Mouse (Mus musculus): ENCODE measurements around the gene Chek2. TPM values are rescaled to one million over a fixed set of nuclear protein-coding genes. Genes with fewer than 3 reads are reported as not detected.

Gene Chek2
- 3.2 TPM for polyA plus RNA-seq (2014; fragmentation: Illumina TruSeq; extraction: RNeasy Lipid Tissue Mini Kit (QIAGEN cat#74804); ENCODE audit: insufficient read depth, low read depth, low replicate concordance)

GRCm38 (mm10) chr5:110839678-110840365 lies at the start of gene Chek2, which contains the start of gene Hscb:
Chek2 (plus strand) TSS chr5:110839979.
Hscb (minus strand) TSS chr5:110839777.

GRCm38 (mm10) chr5:110809667-110810325 lies 30.0 kb upstream of the Chek2 start, which contains the start of gene Ulk1:
Ulk1 (minus strand) TSS chr5:110810097.

GRCm38 (mm10) chr5:110879584-110880374 lies 40.0 kb downstream of the Chek2 start, which contains the start of gene Ttc28:
Ttc28 (plus strand) TSS chr5:110879803.

Other genes starting within 250 kb of the Chek2 start
- 8.3 TPM for gene Noc4l, start 186.6 kb upstream of the Chek2 start, polyA plus RNA-seq (2014; fragmentation: Illumina TruSeq; extraction: RNeasy Lipid Tissue Mini Kit (QIAGEN cat#74804); ENCODE audit: insufficient read depth, low read depth, low replicate concordance)
- gene Ddx51, start 186.5 kb upstream of the Chek2 start, polyA plus RNA-seq (2014; fragmentation: Illumina TruSeq; extraction: RNeasy Lipid Tissue Mini Kit (QIAGEN cat#74804); ENCODE audit: insufficient read depth, low read depth, low replicate concordance), result 10.1 TPM
- gene Ep400, start 69.3 kb upstream of the Chek2 start, polyA plus RNA-seq (2014; fragmentation: Illumina TruSeq; extraction: RNeasy Lipid Tissue Mini Kit (QIAGEN cat#74804); ENCODE audit: insufficient read depth, low read depth, low replicate concordance), result 6.2 TPM
- gene Pus1, start 59.3 kb upstream of the Chek2 start, polyA plus RNA-seq (2014; fragmentation: Illumina TruSeq; extraction: RNeasy Lipid Tissue Mini Kit (QIAGEN cat#74804); ENCODE audit: insufficient read depth, low read depth, low replicate concordance), result 12.2 TPM
- gene Ulk1, start 29.9 kb upstream of the Chek2 start, polyA plus RNA-seq (2014; fragmentation: Illumina TruSeq; extraction: RNeasy Lipid Tissue Mini Kit (QIAGEN cat#74804); ENCODE audit: insufficient read depth, low read depth, low replicate concordance), result 11.7 TPM
- gene Hscb, start 202 bp upstream of the Chek2 start, polyA plus RNA-seq (2014; fragmentation: Illumina TruSeq; extraction: RNeasy Lipid Tissue Mini Kit (QIAGEN cat#74804); ENCODE audit: insufficient read depth, low read depth, low replicate concordance), result 24.7 TPM
- gene Ttc28, start 39.8 kb downstream of the Chek2 start, polyA plus RNA-seq (2014; fragmentation: Illumina TruSeq; extraction: RNeasy Lipid Tissue Mini Kit (QIAGEN cat#74804); ENCODE audit: insufficient read depth, low read depth, low replicate concordance), result 2.8 TPM